Mouse (Mus musculus): ENCODE measurements around the gene Lce1i. TPM values are rescaled to one million over a fixed set of nuclear protein-coding genes. Genes with fewer than 3 reads are reported as not detected.

The Lce1i gene
- total and polyA plus RNA-seq, 3 experiments, result not detected

DNA sequence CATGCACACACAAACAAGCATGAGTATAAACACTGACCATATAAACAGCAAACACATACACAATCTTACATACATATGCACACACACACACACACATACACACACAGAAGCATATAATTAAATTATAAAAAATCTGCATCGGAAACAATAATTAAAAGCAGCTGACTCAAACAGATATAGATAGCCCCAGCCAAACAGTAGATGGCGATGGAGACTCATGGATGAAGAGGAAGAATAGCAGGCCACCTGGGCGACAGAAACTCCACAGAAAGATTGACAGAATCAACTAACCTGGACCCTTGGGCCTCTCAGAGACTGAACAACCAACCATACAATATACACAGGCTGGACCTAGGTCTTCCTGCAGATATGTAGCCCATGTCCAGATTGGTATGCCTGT, 25.5 kb downstream of the Lce1i start:
- Histone ChIP-seq H3K4me3 (replicated peaks in 1 of 3; ENCODE audit: low read depth in 2 of 3, low read length in 2 of 3, poor library complexity in 1 of 3) (no peak overlapping the region), H3K27me3 (replicated peaks) (no peaks in the 10 kb centered on the region), H3K79me2 (replicated peaks; ENCODE audit: control insufficient read depth, extremely low read depth, insufficient read depth, poor library complexity, severe bottlenecking) (no peaks in the 10 kb centered on the region; the same call in 1 of the 2 replicates), H3K36me3 (replicated peaks in 1 of 2; ENCODE audit: control insufficient read depth in 1 of 2, insufficient read depth in 1 of 2, low read length in 1 of 2) (no peaks in the 10 kb centered on the region), H3K27ac (ENCODE audit: insufficient read depth, low read depth) (no peak overlapping the region), H3K9ac (ENCODE audit: insufficient read depth, low read depth) (no peak overlapping the region), H3K4me2 (ENCODE audit: insufficient read depth, low read depth, poor library complexity, severe bottlenecking) (no peak overlapping the region), H3K9me3 (replicated peaks; ENCODE audit: low read length) (no peaks in the 10 kb centered on the region), H3K4me1 (ENCODE audit: control insufficient read depth in 1 of 2, insufficient read depth in 2 of 2) (no peaks in the 10 kb centered on the region)
- in situ Hi-C loops (cut with MboI; ENCODE audit: low pct_ligation_motif_present, low pct_unique_long_range_greater_than_20kb, low sequenced_read_pairs), result no loop called here
- TF ChIP-seq ELF1 (IDR thresholded peaks at IDR 0.05; ENCODE audit: low read depth, low read length) (no peak), MAFK (IDR thresholded peaks at IDR 0.05; ENCODE audit: insufficient replicate concordance, low read length) (no peak), USF2 (conservative IDR thresholded peaks at IDR 0.05; ENCODE audit: low read depth, low read length) (no peak), RAD21 (IDR thresholded peaks at IDR 0.05; ENCODE audit: low read depth, low read length) (peak; percentile 13), EP300 (IDR thresholded peaks at IDR 0.05; ENCODE audit: low read length) (no peak), CTCF (conservative IDR thresholded peaks at IDR 0.05 in 1 of 2, IDR thresholded peaks at IDR 0.05 in 1 of 2; ENCODE audit: low read depth in 2 of 2, low read length in 2 of 2) (peak in 1 of 2 experiments; percentile 14; a peak in 1 of 4 replicates), MXI1 (IDR thresholded peaks at IDR 0.05; ENCODE audit: low read depth, low read length) (no peak), GABPA (IDR thresholded peaks at IDR 0.05; ENCODE audit: insufficient replicate concordance, low read depth, low read length) (no peak), USF1 (IDR thresholded peaks at IDR 0.05; ENCODE audit: low read depth, low read length) (no peak), ZKSCAN1 (IDR thresholded peaks at IDR 0.05; ENCODE audit: borderline replicate concordance, low read depth, low read length) (no peak), ZNF384 (IDR thresholded peaks at IDR 0.05; ENCODE audit: low read depth, low read length) (no peak), ETS1 (conservative IDR thresholded peaks at IDR 0.05; ENCODE audit: low read depth, low read length) (no peak)
- peak; percentile 15 for DNase-seq (ENCODE audit: extremely low read depth)
- dilution Hi-C loops (cut with MboI; ENCODE audit: extremely low pct_ligation_motif_present, extremely low pct_unique_long_range_greater_than_20kb, low sequenced_read_pairs), result no loop called here

DNA sequence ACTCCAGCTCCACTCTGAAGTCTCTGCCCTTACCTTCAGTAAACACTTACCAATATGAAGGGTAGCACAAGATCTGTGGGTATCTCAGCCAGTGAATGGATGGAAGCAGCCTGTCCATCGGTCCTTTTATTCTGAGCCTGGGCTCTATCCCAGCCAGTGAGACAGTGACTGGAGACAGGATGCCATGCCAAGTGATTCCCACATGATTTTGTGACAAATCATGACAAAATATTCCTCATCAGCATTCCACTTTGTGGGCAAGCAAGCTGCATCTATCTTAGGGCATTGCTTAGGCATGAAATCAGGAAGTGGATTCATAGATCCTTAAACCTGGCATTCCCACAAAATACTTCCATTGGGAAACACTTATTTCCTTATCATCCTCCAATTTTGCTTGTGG, 26.5 kb downstream of the Lce1i start, which contains the start of gene Lce1g:
Gene Lce1g (minus strand): TSS at position 101 of the 400 bp plus-strand sequence.
- H3K9ac ChIP-seq (ENCODE audit: insufficient read depth, low read depth), result no peak within 1 kb of the TSS

More for the DNA sequence above, 26.5 kb downstream of the Lce1i start, which contains the start of gene Lce1g:
- Histone ChIP-seq H3K36me3 (replicated peaks in 1 of 2; ENCODE audit: control insufficient read depth in 1 of 2, insufficient read depth in 1 of 2, low read length in 1 of 2) (no peaks in the 10 kb centered on the region), H3K9me3 (replicated peaks; ENCODE audit: low read length) (no peaks in the 10 kb centered on the region), H3K27ac (ENCODE audit: insufficient read depth, low read depth) (no peak within 1 kb of the TSS), H3K4me1 (ENCODE audit: control insufficient read depth in 1 of 2, insufficient read depth in 2 of 2) (no peaks in the 10 kb centered on the region), H3K4me3 (replicated peaks in 1 of 3; ENCODE audit: low read depth in 2 of 3, low read length in 2 of 3, poor library complexity in 1 of 3) (no peak within 1 kb of the TSS), H3K4me2 (ENCODE audit: insufficient read depth, low read depth, poor library complexity, severe bottlenecking) (no peak within 1 kb of the TSS), H3K27me3 (replicated peaks) (no peaks in the 10 kb centered on the region), H3K79me2 (replicated peaks; ENCODE audit: control insufficient read depth, extremely low read depth, insufficient read depth, poor library complexity, severe bottlenecking) (no peaks in the 10 kb centered on the region; the same call in 1 of the 2 replicates)
- DNase-seq (ENCODE audit: extremely low read depth), result no peak
- dilution Hi-C loops (cut with MboI; ENCODE audit: extremely low pct_ligation_motif_present, extremely low pct_unique_long_range_greater_than_20kb, low sequenced_read_pairs) (no loop called here), in situ Hi-C loops (cut with MboI; ENCODE audit: low pct_ligation_motif_present, low pct_unique_long_range_greater_than_20kb, low sequenced_read_pairs) (no loop called here)
- no peak for TF ChIP-seq JUN (IDR thresholded peaks at IDR 0.05; ENCODE audit: insufficient read depth, low read depth, low read length)
- TF ChIP-seq PAX5 (IDR thresholded peaks at IDR 0.05; ENCODE audit: low read length), result no peak
- no peak for TF ChIP-seq CTCF (conservative IDR thresholded peaks at IDR 0.05 in 1 of 2, IDR thresholded peaks at IDR 0.05 in 1 of 2; ENCODE audit: low read depth in 2 of 2, low read length in 2 of 2)
- TF ChIP-seq SIN3A (IDR thresholded peaks at IDR 0.05; ENCODE audit: low read length), result no peak
- TF ChIP-seq POLR2A (IDR thresholded peaks at IDR 0.05; ENCODE audit: low read depth, low read length), result no peak
- TF ChIP-seq GABPA (IDR thresholded peaks at IDR 0.05; ENCODE audit: insufficient replicate concordance, low read depth, low read length), result no peak
- no peak for TF ChIP-seq TCF12 (IDR thresholded peaks at IDR 0.05; ENCODE audit: low read depth, low read length)
- no peak for TF ChIP-seq BHLHE40 (IDR thresholded peaks at IDR 0.05; ENCODE audit: low read depth, low read length)
- TF ChIP-seq ETS1 (conservative IDR thresholded peaks at IDR 0.05; ENCODE audit: low read depth, low read length), result no peak
- no peak for TF ChIP-seq KAT2A (IDR thresholded peaks at IDR 0.05; ENCODE audit: insufficient replicate concordance, low read length)
- no peak for TF ChIP-seq NRF1 (IDR thresholded peaks at IDR 0.05; ENCODE audit: low read depth, low read length)

Data from CH12.LX (cell line).